Mouse (Mus musculus) large intestine, adult 2 months (tissue): ENCODE results near the gene Catsperg1. TPM values are rescaled to one million over a fixed set of nuclear protein-coding genes. Genes with fewer than 3 reads are reported as not detected.
A peak's percentile ranks its signal among the peaks of the same experiment; 100 is the strongest.
"Not testable (repeated sequence)": the region's sequence is repeated elsewhere in the genome, so short reads cannot be mapped to it uniquely, and the experiment has no call there.

Experiments
- DNase-seq: peaks from one replicate; pipeline ENCODE4 v3.0.0-alpha.2; 2012; ENCODE audit warnings: low read depth, low spot score
- WGBS: fragments of 180-500 bp; shearing (Covaris S2); methylation state at CpG from one replicate; pipeline ENCODE4 v1.1.7; 2018; 5-methylcytosine and 5-hydroxymethylcytosine counted together
- polyA plus RNA-seq: library from polyadenylated mRNA; depleted of rRNA; stranded (reverse); fragments of >200 nt; gene quantifications from 2 replicates; pipeline ENCODE4 v1.2.3, GENCODE M21; 2012

Gene Catsperg1
- polyA plus RNA-seq, 1 experiment: 0.56 TPM

GRCm38 (mm10) chr7:29232247-29233013 lies 18.6 kb upstream of the Catsperg1 start, which contains the start of gene Kcnk6:
Gene Kcnk6 (minus strand): TSS chr7:29232515.
- under 1% methylated on average over 62 of the region's 62 CpGs for WGBS
- no peak for DNase-seq

- DNase-seq: no peak
These were observed 17.7 kb upstream of the Catsperg1 start for GRCm38 (mm10) chr7:29231517-29231916.

GRCm38 (mm10) chr7:29230560-29230959 lies 16.7 kb upstream of the Catsperg1 start:
- WGBS: 72% methylated on average over 3 of the region's 3 CpGs
- DNase-seq: no peak

More at GRCm38 (mm10) chr7:29231517-29231916, 17.7 kb upstream of the Catsperg1 start:
- WGBS: 61% methylated on average over 3 of the region's 3 CpGs

GRCm38 (mm10) chr7:29228202-29228601 lies 14.4 kb upstream of the Catsperg1 start:
- no peak for DNase-seq
- WGBS: 64% methylated on average over 4 of the region's 4 CpGs

DNA sequence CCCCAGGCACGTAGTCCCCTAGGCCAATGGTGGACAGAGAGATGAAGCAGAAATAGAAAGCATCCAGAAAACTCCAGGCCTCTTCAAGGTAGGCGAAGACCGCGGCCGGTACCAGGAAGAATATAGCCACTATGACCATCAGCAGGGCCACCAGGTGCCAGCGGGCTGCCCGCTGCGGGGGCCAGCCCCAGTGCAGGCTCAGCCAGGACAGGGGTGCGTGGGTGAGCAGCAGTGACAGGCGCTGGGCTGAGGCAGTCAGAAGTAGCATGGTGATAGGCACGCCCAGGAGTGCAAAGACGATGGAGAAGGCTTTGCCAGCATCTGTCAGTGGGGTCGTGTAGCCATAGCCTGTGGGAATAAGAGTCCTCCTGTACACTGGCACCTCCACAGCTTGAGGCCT lies 11.7 kb upstream of the Catsperg1 start:
- 83% methylated on average over 13 of the region's 13 CpGs for WGBS
- DNase-seq: no peak

DNA sequence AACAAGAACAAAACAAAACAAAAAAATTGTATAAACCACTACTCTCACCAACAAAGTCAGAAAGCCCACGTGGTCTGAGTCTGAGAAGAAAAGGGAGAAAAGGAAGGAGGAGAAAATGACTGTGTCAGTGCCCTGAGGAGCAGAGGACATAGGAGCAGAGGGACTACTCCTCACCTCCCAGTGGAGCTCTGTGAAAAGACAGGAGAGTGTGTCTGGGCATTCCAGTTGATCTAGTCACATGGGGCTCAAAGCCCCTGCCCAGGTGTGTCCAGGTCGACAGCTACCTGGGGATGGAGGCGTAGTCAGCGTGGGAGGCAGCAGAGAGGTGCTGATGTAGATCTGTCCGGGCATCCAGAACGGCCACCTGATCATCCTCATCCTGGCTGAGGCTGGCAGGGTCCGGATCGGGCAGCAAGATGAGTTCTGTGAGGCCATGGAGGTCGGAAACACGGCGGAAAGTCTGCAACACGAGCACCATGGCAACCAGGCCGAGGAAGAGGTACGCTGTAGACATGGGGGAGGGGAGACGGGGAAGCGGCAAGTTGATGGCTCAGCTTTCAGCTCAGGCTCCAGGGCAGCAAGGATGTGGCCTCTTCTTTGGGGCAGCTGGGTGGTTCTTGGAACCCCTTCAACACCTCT lies 11.0 kb upstream of the Catsperg1 start:
- no peak for DNase-seq
- 58% methylated on average over 16 of the region's 16 CpGs for WGBS

DNA sequence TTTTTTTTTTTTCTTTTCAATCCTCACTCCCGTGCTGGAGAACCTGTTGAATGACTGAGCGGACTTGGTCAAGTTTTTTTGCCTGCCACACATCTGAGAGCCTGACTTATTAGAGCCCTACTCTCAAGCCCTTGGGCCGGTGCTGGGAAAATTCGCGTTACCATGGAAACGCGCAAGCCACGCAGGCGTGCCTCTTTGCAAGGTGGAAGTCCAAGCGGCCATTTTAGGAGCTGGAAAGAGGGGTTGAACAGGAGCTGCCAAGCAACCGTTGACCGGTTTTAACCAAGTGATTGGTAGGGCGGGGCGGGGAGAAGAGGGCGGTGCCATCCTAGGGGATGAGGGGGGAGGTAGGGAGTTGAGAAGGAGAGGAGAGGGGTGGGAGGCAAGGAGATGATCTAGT lies 1.0 kb upstream of the Catsperg1 start:
- DNase-seq: no peak
- 72% methylated on average over 15 of the region's 15 CpGs for WGBS

GRCm38 (mm10) chr7:29214236-29214635 lies 401 bp upstream of the Catsperg1 start:
- no peak for DNase-seq
- 46% methylated on average over 2 of the region's 2 CpGs for WGBS

GRCm38 (mm10) chr7:29212775-29213560 lies 867 bp downstream of the Catsperg1 start:
- not testable (repeated sequence) for DNase-seq
- WGBS: 62% methylated on average over 40 of the region's 40 CpGs

DNA sequence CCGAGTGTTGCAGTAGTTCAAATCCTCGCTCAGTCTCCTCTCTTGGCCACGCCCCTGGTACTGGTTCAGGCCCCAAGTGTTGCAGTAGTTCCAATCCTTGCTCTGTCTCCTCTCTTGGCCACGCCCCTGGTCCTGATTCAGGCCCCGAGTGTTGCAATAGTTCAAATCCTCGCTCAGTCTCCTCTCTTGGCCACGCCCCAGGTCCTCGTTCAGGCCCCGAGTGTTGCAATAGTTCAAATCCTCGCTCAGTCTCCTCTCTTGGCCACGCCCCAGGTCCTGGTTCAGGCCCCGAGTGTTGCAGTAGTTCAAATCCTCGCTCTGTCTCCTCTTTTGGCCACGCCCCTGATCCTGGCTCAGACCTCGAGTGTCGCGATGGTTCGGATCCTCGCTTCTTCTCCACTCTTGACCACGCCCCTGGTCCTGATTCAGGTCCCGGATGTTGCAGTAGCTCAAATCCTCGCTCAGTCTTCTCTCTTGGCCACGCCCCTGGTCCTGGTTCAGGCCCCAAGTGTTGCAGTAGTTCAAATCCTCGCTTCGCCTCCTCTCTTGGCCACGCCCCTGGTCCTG lies 1.6 kb downstream of the Catsperg1 start:
- no peak for DNase-seq
- WGBS: 39% methylated on average over 26 of the region's 26 CpGs

DNA sequence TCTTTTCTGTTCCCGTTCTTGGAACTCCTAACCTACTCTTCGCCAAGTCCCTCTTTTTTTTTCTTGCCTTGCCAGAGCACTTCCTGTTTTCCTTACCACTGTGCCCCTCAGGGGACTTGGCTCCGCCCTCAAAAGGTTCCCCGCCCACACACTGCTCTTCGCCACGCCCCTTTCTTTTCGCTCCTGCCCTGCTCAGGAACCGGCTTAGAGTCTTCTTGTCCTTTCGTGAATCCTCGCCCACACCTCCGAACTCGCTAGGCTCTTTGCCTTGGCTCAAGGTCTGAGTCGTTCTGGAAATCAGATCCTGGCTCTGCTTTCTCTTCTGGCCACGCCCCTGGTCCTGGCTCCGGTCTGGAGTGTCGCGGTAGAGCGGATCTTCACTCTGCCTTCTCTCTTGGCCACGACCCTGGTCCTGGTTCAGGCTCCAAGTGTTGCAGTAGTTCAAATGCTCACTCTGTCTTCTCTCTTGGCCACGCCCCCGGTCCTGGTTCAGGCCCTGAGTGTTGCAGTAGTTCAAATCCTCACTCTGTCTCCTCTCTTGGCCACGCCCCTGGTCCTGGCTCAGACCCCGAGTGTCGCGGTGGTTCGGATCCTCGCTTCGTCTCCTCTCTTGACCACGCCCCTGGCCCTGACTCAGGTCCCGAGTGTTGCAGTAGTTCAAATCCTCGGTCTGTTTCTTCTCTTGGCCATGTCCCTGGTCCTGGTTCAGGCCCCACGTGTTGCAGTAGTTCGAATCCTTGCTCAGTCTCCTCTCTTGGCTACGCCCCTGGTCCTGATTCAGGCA lies 2.2 kb downstream of the Catsperg1 start:
- 4% methylated on average over 34 of the region's 34 CpGs for WGBS
- peak; percentile 37 for DNase-seq

DNA sequence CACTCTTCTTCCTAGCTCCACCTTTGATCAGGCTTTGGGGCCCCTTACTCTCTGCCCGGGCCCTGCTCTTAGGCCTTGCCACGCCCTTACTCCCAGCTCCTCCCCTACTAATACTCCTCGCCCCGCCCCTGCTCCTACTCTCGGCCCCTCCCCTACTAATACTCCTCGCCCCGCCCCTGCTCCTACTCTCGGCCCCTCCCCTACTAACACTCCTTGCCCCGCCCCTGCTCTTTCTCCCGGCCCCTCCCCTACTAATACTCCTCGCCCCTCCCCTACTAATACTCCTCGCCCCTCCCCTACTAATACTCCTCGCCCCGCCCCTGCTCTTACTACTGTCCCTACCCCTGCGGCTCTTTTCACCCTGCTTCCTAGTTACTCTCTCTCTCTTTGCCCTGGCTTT lies 2.8 kb downstream of the Catsperg1 start:
- 15% methylated on average over 15 of the region's 15 CpGs for WGBS
- not testable (repeated sequence) for DNase-seq

DNA sequence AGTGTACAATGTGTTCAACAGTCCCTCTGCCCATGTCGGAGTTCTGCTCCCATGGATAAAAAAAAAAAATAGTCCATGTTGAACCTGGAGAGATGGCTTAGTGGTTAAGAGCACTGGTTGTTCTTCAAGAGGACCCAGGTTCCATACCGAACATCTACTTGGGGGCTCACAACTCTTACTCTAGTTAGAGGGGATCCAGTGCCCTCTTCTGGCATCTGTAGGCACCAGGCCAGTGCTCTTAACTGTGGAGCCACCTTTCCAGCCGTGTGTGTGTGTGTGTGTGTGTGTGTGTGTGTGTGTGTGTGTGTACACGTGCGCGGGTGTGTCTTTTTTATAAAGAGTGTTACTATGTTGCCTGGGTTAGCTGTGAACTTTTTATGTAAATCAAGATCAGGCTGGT lies 11.3 kb downstream of the Catsperg1 start:
- 60% methylated on average over 6 of the region's 6 CpGs for WGBS

GRCm38 (mm10) chr7:29194230-29194629 lies 19.6 kb downstream of the Catsperg1 start:
- WGBS: 15% methylated on average over 1 of the region's 1 CpGs
- DNase-seq: not testable (repeated sequence)

More for the DNA sequence above, 11.3 kb downstream of the Catsperg1 start:
- DNase-seq: no peak

DNA sequence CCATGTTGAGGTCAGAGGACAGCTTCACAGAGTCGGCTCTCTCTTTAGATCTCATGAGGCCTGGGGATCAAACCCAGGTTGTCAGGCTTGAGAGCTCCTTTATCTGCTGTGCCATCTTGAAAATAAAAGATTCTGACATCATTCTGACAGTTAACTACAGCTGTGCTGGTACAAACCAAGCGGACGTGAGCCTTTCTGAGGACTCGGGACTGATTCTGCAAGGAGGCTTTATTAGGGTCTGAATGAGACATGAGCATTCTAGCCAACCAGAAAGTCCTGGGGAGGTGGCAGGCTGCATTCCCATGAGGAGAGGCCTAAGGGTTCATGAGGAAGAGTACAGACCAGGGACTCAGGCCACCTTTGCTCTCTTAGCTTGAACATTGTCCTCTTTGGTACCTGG lies 32.5 kb downstream of the Catsperg1 start:
- WGBS: 88% methylated on average over 4 of the region's 4 CpGs
- not testable (repeated sequence) for DNase-seq

GRCm38 (mm10) chr7:29180854-29181236 lies 33.0 kb downstream of the Catsperg1 start:
- 38% methylated on average over 5 of the region's 5 CpGs for WGBS
- no peak for DNase-seq

- WGBS: under 1% methylated on average over 62 of the region's 62 CpGs
- peak; percentile 98 for DNase-seq
These were observed 33.6 kb downstream of the Catsperg1 start, which contains the start of gene Psmd8 for GRCm38 (mm10) chr7:29180077-29180853. Gene Psmd8 (minus strand): TSS chr7:29180701.

DNA sequence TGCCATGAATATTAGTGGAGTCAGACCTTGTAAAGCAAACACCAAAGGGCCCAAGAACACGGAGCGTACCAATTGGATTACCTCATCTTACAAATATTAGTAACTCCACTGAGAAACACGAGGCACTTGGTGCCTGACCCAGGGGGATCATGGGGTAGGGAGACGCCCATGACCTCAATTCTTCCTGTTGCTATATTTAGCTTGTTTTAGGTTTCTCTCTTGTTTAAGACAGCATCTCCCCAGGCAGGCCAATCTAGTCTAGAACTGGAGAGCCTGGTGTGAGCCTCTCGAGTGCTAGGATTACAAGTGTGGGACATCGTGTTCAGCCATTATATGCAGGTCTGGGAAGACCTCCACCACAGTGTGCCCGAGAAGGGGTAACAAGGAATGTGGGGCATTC lies 34.5 kb downstream of the Catsperg1 start:
- no peak for DNase-seq
- WGBS: 14% methylated on average over 7 of the region's 7 CpGs
